Comparison of ENCODE assay signal across 10 mouse cellular contexts in the genomic region with DNA sequence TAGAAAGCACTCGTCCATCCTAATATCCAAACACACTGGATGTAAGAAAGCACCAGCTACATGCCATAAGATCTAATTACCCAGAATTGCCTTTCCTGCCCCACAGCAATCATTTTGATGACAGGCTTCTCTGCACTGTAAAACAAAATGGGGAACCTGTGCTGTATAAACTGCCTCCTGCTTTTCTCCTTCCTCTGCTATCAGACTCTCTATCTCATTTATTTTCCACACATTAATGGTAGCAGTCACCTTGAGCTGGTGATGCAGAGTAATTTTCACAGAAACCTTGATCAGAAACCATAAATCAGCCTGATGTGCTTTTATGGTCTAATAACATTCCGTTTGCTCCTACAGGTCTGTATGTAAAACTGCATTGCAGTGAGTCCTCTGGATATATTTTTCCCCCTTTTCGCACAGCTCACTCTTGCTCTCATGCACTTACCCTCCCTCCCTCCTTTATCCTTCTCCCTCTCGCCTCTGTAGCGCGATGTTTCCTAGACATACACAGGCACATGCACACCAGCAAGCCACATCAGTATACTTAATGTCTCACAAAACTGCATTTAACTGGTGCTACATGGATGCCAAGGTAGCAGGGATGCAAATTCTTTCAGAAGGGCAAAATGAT.
DNase-seq lines count a peak whose midpoint lies in the region; ATAC-seq and TF ChIP-seq lines count a peak whose summit lies in the region.
"Had no signal": no experiment of that assay in that cellular context is flagged by ENCODE, and none has a peak within 500 bp of the region (broad histone marks: within the 10 kb centered on the region; RNA-seq: fewer than 3 reads in every experiment).

No protein-coding gene starts in this region.

- no peak overlapping the region for H3K4me3 ChIP-seq in intestine, embryonic 14.5 days (ENCODE audit: low read depth, low read length)
- no peak overlapping the region for H3K4me3 ChIP-seq in intestine, postnatal 0 days (ENCODE audit: low read depth, low read length)
- H3K4me3 ChIP-seq in forebrain, embryonic 13.5 days, result no peak overlapping the region
- H3K4me3 ChIP-seq in limb, embryonic 10.5 days, result no peak overlapping the region
- H3K4me3 ChIP-seq in midbrain, embryonic 16.5 days (ENCODE audit: low read depth, low read length), result no peak overlapping the region

- peak; percentile 52 for DNase-seq in intestine, embryonic 14.5 days (ENCODE audit: low spot score)
- DNase-seq in limb, embryonic 10.5 days (ENCODE audit: low spot score), result no peak
- no peak for DNase-seq in embryo, embryonic 9.5 days (ENCODE audit: extremely low spot score)
- DNase-seq in adrenal gland, postnatal 14 days, result no peak
- no peak for DNase-seq in gastrocnemius, postnatal 4 days (ENCODE audit: low spot score in 2 of 2)
- DNase-seq: cerebellum, adult 18-20 months had no signal

- H3K36me3 ChIP-seq in intestine, embryonic 14.5 days (ENCODE audit: control insufficient read depth, insufficient read depth, low read length), result no peaks in the 10 kb centered on the region
- H3K36me3 ChIP-seq in intestine, postnatal 0 days (ENCODE audit: control insufficient read depth, insufficient read depth), result no peaks in the 10 kb centered on the region
- H3K36me3 ChIP-seq in forebrain, embryonic 13.5 days (ENCODE audit: poor library complexity, severe bottlenecking), result no peaks in the 10 kb centered on the region
- no peaks in the 10 kb centered on the region for H3K36me3 ChIP-seq in limb, embryonic 10.5 days
- no peaks in the 10 kb centered on the region for H3K36me3 ChIP-seq in midbrain, embryonic 16.5 days (ENCODE audit: control insufficient read depth, insufficient read depth, low read length)

- H3K4me1 ChIP-seq in intestine, embryonic 14.5 days (replicated peaks; ENCODE audit: control insufficient read depth, insufficient read depth, low read length), result no peaks in the 10 kb centered on the region
- no peaks in the 10 kb centered on the region for H3K4me1 ChIP-seq in intestine, postnatal 0 days (replicated peaks; ENCODE audit: control insufficient read depth, insufficient read depth, low read length)
- peaks cover 25% of the 10 kb centered on the region for H3K4me1 ChIP-seq in forebrain, embryonic 13.5 days
- peaks cover 37% of the 10 kb centered on the region for H3K4me1 ChIP-seq in limb, embryonic 10.5 days
- peaks cover 26% of the 10 kb centered on the region for H3K4me1 ChIP-seq in midbrain, embryonic 16.5 days (ENCODE audit: control insufficient read depth, insufficient read depth, low read length)

- TF ChIP-seq CTCF in intestine, postnatal 0 days (IDR thresholded peaks at IDR 0.05; ENCODE audit: low read depth), result no peak

- H3K27ac ChIP-seq in intestine, embryonic 14.5 days (ENCODE audit: low read depth), result no peak overlapping the region
- no peak overlapping the region for H3K27ac ChIP-seq in intestine, postnatal 0 days (ENCODE audit: low read depth, low read length)
- no peak overlapping the region; the same call in 1 of the 2 replicates for H3K27ac ChIP-seq in forebrain, embryonic 13.5 days
- H3K27ac ChIP-seq in limb, embryonic 10.5 days, result peak overlapping the region; percentile 38
- peak overlapping the region; percentile 77 for H3K27ac ChIP-seq in midbrain, embryonic 16.5 days (ENCODE audit: low read length)

- no peak for ATAC-seq in intestine, embryonic 14.5 days (replicated peaks; ENCODE audit: low FRiP score, low TSS enrichment, low read depth)
- ATAC-seq in intestine, postnatal 0 days, result no peak
- ATAC-seq in forebrain, embryonic 13.5 days, result peak; percentile 70
- peak; percentile 83 for ATAC-seq in midbrain, embryonic 16.5 days
- ATAC-seq: lung, postnatal 0 days had no signal

- no peak overlapping the region for H3K9ac ChIP-seq in intestine, embryonic 14.5 days (ENCODE audit: low read length)
- no peak overlapping the region for H3K9ac ChIP-seq in intestine, postnatal 0 days (ENCODE audit: low read depth, low read length)
- no peak overlapping the region for H3K9ac ChIP-seq in forebrain, embryonic 13.5 days
- peak overlapping the region; percentile 30; the same call in 1 of the 2 replicates for H3K9ac ChIP-seq in midbrain, embryonic 16.5 days (ENCODE audit: low read depth, low read length)

- 58% methylated on average over 6 of the region's 6 CpGs for WGBS in intestine, embryonic 14.5 days
- WGBS in intestine, postnatal 0 days, result 60% methylated on average over 6 of the region's 6 CpGs
- 67% methylated on average over 6 of the region's 6 CpGs for WGBS in forebrain, embryonic 13.5 days
- 73% methylated on average over 6 of the region's 6 CpGs for WGBS in limb, embryonic 10.5 days
- WGBS in midbrain, embryonic 16.5 days, result 47% methylated on average over 6 of the region's 6 CpGs

- H3K4me2 ChIP-seq in intestine, embryonic 14.5 days (ENCODE audit: low read length), result no peak overlapping the region
- no peak overlapping the region for H3K4me2 ChIP-seq in intestine, postnatal 0 days (replicated peaks; ENCODE audit: low read depth)
- H3K4me2 ChIP-seq in forebrain, embryonic 13.5 days, result no peak overlapping the region
- 0 out of 2 replicates have a peak overlapping the region, but pooled peaks have one; percentile 12 for H3K4me2 ChIP-seq in midbrain, embryonic 16.5 days (ENCODE audit: low read length)

- no peaks in the 10 kb centered on the region for H3K9me3 ChIP-seq in intestine, embryonic 14.5 days (ENCODE audit: control insufficient read depth, low read length)
- H3K9me3 ChIP-seq in intestine, postnatal 0 days (ENCODE audit: control insufficient read depth), result no peaks in the 10 kb centered on the region
- no peaks in the 10 kb centered on the region for H3K9me3 ChIP-seq in forebrain, embryonic 13.5 days (replicated peaks)
- no peaks in the 10 kb centered on the region for H3K9me3 ChIP-seq in limb, embryonic 10.5 days (replicated peaks)
- no peaks in the 10 kb centered on the region for H3K9me3 ChIP-seq in midbrain, embryonic 16.5 days (replicated peaks; ENCODE audit: control insufficient read depth, low read length, poor library complexity, severe bottlenecking)

- no peaks in the 10 kb centered on the region for H3K27me3 ChIP-seq in intestine, embryonic 14.5 days (replicated peaks; ENCODE audit: control insufficient read depth, insufficient read depth, low read length)
- H3K27me3 ChIP-seq in intestine, postnatal 0 days (replicated peaks; ENCODE audit: control insufficient read depth, insufficient read depth, low read length), result no peaks in the 10 kb centered on the region
- no peaks in the 10 kb centered on the region for H3K27me3 ChIP-seq in forebrain, embryonic 13.5 days
- no peaks in the 10 kb centered on the region for H3K27me3 ChIP-seq in limb, embryonic 10.5 days (ENCODE audit: low read depth, poor library complexity, severe bottlenecking)
- H3K27me3 ChIP-seq in midbrain, embryonic 16.5 days (ENCODE audit: control insufficient read depth, insufficient read depth, low read depth, low read length), result no peaks in the 10 kb centered on the region

Comparison
In these comparisons a context has a peak if more than half of its experiments do, and no peak if none do; other contexts are left out.
1. ATAC-seq: peak in forebrain, embryonic 13.5 days (single experiment) and midbrain, embryonic 16.5 days (single experiment); none in intestine, embryonic 14.5 days (single experiment) and intestine, postnatal 0 days (single experiment).
2. H3K27ac ChIP-seq: peak in limb, embryonic 10.5 days (single experiment) and midbrain, embryonic 16.5 days (single experiment); none in intestine, embryonic 14.5 days (single experiment), intestine, postnatal 0 days (single experiment) and forebrain, embryonic 13.5 days (single experiment).